Mouse (Mus musculus) CD4-positive, CD25-positive, alpha-beta regulatory T cell, adult 2 months (primary cell): ENCODE data around the gene Sdad1.
"Not testable (repeated sequence)": the region's sequence is repeated elsewhere in the genome, so short reads cannot be mapped to it uniquely, and the experiment has no call there.

ENCODE experiments used
- DNase-seq: peaks from one replicate; pipeline ENCODE4 v3.0.0-alpha.2; 2012; ENCODE audit warnings: low read depth, low spot score

Gene Sdad1

DNA sequence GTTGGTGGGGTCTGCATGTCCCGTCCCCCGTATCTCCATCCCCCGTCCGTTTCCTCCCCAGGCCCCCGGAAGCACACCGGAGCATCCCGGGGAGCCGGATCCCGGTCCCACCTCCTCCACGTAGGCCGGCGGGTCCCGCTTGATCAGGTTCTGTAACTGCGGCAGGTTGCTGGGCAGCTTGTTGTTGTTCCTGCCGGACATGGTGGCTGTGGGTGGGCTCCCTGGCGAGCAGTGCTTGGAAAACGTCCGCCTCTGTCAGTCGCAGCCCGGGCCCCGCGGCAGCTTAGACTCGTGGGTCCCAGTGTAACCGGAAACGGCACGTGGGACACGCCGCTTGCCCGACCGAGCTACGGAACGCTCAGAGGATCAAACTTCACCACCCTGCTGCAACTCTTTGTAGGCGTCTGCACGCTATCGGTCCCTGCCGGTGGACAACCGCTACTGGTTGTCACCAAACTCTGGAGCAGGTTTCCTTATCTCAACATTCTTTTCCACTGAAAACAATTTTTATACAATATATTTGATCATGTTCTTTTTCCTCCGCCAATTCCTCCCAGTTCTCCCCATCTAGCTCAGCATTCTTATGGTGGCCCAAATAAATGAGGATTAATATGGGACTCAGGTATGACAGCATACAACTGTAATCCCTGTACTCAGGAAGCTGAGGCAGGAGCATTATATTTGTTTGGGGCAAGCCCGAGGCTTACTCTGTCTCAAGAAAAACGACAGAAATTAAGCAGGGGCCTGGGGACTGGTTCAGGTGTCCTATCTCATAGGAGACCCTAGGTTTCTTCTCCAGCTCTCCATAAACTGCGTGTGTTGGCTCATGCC, at the start of gene Sdad1:
Gene Sdad1 (minus strand): TSS at position 799 of the 831 bp plus-strand sequence.
- DNase-seq: peak; percentile 96

DNA sequence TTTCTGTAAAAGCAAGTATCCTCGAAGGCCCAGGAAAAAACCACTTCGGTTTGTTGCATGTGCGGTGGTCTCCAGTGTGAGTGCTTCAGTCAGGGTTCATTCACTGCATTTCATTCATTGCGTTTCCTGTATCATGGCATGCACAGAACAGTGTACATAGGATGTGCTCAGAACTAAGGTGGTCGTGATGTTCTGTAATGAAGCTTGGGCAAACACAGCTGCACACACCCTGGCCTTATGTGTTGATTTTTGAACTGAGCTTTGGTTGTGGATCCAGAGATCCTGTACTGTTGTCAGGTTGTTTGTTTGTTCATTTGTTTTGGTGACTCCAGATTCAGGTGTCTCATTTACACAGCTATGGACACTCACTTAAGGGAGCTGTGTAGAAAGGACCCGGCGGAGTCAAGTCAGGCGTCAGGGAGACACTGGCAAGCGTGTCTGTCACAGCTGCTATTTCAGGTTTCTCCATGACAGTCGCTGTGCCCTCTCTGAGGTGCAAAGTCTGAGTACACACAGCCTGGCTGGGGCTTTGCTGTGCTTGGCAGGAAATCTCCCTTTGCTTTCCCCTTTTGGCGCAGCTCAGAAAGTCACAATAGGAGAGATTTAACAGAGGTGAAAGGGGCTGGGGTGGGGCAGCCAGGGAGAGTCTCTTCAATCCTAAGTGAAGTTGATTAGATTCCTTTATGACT, 48.6 kb upstream of the Sdad1 start:
- no peak for DNase-seq

DNA sequence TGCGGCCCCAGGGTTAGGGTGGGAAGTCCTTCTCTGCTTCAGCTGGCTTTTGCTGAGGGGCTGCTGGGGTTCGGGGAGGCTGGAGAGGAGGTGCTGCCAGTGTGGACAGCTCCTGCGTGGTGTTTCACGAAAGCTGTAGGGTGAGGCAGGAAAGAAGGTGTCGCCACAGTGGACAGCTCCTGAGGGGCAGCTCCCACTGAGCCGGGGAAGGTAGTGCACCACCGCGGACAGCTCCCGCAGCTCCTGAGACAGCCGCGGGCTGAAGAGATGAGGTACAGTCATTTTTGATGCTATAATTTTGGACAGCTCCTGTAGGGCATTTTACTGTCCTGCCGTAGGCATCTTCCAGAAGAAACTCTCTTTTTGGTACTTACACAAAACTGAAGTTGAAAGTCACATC, 47.8 kb upstream of the Sdad1 start:
- no peak for DNase-seq

GRCm38 (mm10) chr5:92353517-92353916, 43.2 kb upstream of the Sdad1 start:
- peak; percentile 81 for DNase-seq

GRCm38 (mm10) chr5:92352716-92353115, 42.4 kb upstream of the Sdad1 start:
- not testable (repeated sequence) for DNase-seq

DNA sequence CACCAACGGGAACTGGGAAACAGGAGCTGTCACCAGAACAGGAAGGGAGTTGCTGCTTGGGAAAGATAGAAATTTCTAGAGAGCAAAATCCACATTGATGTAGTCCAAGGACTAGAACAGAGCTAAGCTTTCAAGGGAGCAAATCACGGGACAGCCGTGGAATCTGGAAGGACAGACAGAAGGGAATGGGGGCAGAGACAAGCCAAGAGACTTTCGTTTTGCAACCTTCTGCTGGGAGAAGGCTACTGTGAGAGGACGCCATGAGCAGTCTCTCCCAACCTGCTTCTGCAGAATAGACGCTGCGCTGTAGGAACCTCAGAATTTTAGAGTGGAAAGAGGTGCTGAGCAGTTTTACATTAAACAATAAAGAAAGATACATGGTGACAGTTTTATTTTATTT, 39.5 kb upstream of the Sdad1 start:
- no peak for DNase-seq

DNA sequence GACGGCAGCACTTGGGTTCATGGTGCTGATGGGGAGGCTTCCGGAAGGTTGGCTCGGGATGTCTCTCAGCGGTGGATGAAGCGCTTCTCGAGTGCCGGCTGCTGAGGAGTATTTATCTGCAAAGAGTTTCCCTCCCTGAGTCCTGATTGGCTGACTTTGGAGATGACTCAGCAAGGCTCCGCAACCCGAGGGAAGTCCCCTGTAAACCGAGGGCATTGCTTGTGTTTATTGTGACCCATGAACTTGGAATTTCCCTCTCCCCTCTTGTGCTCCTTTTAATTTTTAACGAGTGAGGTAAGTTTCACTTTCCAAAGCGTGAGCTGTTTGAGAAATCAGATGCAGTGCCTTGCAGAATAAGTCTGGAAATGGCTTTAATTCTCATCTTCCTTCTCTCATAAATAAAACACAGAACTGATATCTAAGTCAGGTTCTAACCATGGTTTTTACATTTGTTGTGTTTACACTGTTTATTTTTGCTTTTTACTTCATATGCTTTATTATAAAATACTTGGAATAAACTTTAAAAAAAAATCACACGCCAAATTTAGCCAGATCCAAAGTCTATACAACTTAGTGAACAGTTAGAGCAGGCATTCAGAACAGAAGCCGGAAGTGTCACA, 38.6 kb upstream of the Sdad1 start, which contains the start of gene Cxcl10:
Gene Cxcl10 (minus strand): TSS at position 96 of the 620 bp plus-strand sequence.
- peak; percentile 86 for DNase-seq

GRCm38 (mm10) chr5:92345006-92345405, 34.7 kb upstream of the Sdad1 start:
- DNase-seq: no peak

DNA sequence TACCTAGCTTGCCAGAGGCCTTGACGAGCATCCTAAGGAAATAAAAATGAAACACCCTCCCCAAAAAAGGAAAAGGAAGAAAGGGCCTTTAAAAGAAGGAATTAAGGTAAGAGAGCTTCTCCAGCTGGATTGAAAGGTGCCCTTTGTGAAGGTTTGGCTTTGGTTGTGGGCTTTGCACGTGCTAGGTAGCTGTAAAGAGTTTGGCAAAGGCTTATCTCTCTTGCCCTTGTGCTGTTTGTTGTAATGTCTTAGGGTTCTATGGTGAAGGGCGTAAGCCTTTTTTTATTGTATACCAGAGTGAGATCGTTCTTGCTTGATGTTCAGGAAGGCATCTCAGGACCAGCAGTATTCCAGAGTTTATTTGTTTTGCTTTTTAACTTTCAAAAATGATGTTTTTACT, 30.3 kb upstream of the Sdad1 start:
- DNase-seq: no peak

- no peak for DNase-seq
Measured at GRCm38 (mm10) chr5:92336743-92337142, 26.5 kb upstream of the Sdad1 start.

DNA sequence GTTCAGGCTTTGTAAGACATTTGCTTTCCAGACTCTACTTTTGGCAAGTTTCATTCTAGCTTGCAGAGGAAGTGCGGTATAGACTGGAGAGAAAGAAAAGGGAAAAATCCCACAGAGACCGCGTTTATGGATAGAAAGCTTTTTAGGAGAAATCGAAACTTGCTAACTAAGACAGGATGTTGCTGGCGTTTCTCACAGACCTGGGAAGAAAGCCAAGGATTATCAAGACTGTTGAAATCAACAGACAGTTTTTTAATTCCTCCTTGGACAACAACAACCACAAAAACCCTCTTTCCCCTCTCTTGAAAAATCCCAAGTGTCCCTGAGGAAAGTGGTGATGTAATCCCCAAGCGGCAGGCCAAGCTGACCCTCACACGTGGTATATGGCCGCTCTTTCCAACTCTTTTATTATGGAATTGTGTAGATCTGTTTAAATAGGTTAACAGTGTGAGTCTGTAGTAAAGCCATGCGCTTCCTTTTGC, 22.1 kb upstream of the Sdad1 start:
- no peak for DNase-seq

GRCm38 (mm10) chr5:92331635-92332338, 21.5 kb upstream of the Sdad1 start, which contains the start of gene Art3:
TSS of gene Art3 (plus strand) at chr5:92331827.
- no peak for DNase-seq

GRCm38 (mm10) chr5:92331122-92331521, 20.8 kb upstream of the Sdad1 start:
- no peak for DNase-seq

- DNase-seq: no peak
Measured at GRCm38 (mm10) chr5:92327929-92328328, 17.6 kb upstream of the Sdad1 start, which contains the start of gene Cxcl9. TSS of gene Cxcl9 (minus strand) at chr5:92328079.

DNA sequence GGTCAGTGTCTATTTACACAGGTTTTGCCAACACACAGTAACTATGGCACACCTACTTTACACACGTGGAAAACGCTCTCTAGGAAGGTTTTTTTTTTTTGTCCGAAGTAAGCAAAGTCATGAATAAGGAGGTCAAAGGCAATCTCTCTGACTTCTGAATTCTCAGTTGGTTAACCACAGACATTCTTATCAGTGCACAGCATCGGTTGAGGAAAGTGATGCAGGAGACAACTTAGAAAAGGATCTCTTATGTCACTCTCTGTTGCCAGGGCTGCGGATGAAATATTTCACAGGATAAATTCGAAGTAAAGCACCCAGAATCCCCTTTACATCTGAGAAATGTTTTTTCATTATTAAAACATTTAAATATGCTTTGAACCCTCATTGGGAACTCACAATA, 17.1 kb upstream of the Sdad1 start:
- peak; percentile 32 for DNase-seq

DNA sequence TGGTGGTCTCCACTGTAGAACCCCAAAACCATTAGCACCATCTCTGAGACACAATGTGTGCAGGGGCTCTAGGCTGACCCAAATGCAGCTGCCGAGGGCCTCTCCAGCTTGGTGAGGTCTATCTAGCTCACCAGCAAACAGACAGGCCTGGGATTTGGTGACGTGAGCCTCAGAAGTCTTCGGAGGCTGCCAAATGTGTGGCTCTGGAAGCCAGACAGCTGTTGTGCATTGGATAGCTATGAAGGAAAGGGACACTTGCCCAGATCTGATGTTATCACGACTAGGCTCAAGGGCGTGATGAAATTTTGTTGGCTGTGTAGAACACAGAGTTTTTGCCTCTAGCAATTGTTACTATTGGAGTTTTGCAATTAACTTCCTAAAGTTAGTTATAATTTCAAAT, 13.0 kb upstream of the Sdad1 start:
- DNase-seq: no peak

DNA sequence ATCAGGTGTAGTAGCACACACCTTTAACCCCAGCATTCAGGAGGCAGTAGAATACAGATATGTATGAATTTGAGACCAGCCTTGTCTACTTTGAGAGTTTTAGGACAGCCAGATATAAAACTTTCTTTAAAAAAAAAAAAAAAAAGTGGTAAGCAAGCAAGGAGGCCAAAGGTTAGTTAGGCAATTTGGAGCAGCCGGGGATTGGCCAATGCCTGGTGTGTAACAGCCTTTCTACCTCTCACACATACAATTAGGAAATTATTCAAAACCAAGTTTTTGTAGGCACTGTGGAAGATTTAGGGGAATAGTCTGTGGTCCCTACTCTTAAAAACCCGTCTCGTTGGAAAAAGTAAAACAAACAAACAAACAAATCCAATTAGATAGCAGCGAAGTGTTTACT, 12.3 kb upstream of the Sdad1 start:
- no peak for DNase-seq

- DNase-seq: no peak
Measured at GRCm38 (mm10) chr5:92321631-92322400, 11.5 kb upstream of the Sdad1 start.

GRCm38 (mm10) chr5:92318596-92318995, 8.3 kb upstream of the Sdad1 start:
- no peak for DNase-seq

DNA sequence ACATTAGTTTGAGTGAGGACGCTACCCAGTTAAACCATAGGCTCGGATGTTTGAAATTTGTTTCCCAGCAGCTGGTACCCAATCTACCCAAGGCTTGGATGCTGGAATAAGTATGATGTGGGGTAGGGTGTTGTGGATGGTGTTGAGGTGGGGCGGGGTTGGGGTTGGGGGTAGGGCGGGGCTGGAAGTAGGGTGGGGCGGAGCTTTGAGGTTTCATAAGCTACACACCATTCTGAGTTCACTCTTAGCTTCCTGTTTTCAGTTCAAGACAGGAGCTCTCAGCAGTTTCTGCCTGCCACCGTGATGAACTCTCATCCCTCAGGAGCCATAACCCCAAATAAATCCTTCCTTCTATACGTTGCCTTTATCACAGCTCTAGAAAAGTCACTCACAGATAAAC, 7.8 kb upstream of the Sdad1 start:
- no peak for DNase-seq

GRCm38 (mm10) chr5:92313776-92314175, 3.5 kb upstream of the Sdad1 start:
- no peak for DNase-seq
